Mouse (Mus musculus): ENCODE results near the gene Gal3st3. TPM values are rescaled to one million over a fixed set of nuclear protein-coding genes. Genes with fewer than 3 reads are reported as not detected.

The Gal3st3 gene
- polyA plus RNA-seq (2014; fragmentation: Nextera tagmentation; extraction: Ambion mirVana): 17.2 and 18.9 TPM in 2 replicates

DNA sequence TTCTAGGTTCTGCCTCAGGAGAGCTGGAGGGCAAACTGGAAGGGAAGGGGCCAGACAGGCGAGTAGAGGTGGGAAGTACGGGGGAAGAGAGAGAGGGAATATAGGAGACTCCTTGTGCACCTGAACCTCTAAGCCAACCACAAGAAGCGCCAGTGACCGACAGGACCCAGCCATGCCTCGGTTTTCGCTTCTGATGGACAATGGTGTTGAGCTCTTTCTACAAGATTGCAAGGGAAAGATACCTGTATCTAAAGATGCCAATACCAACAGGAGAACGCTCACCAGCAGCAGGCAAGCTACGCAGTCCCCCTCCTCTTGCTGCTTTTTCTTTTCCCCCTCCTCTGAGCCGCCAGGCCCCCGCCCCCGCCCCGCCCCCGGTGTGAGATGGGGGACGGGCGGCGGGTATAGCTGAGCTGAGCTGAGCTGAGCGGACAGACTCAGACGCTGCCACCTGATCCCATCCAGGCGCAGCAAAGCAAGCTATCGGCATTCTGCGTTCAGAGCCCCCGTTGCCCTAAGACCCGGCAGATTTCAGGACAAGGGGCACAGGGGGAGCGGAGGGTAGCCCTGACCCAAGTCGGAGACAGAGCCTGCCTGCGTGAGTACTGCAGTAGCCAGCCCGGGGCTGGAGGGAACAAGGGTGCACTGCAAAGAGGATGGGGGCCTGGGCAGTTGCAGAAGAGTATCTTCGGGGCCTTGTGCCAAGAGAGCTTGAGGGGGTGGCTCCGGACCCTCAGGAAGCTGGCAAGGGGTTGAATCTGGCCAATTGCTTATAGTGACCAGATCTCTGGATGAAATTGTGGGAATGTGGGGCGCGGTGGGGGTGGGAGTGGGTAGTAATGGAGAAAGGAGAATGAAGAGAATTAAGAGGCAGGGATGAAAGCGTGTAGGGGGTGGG, at the start of gene Gal3st3:
Gene Gal3st3, plus strand, starts transcription at position 429 of the 898 bp plus-strand sequence.
- H3K9ac ChIP-seq (ENCODE audit: low read length): peak within 1 kb of the TSS; percentile 62
- no peaks in the 10 kb centered on the region for H3K27me3 ChIP-seq (ENCODE audit: control insufficient read depth, insufficient read depth, low read length)
- no peaks in the 10 kb centered on the region for H3K9me3 ChIP-seq (ENCODE audit: control insufficient read depth, low read length)
- no peaks in the 10 kb centered on the region; the same call in 1 of the 2 replicates for H3K36me3 ChIP-seq (ENCODE audit: control insufficient read depth, insufficient read depth, low read length)
- 5% methylated on average over 31 of the region's 32 CpGs for WGBS
- peak within 1 kb of the TSS; percentile 51 for H3K4me2 ChIP-seq (ENCODE audit: low read depth, low read length, severe bottlenecking)
- H3K4me1 ChIP-seq (replicated peaks; ENCODE audit: control insufficient read depth, insufficient read depth, low read length): peaks cover 8% of the 10 kb centered on the region
- ATAC-seq (replicated peaks; ENCODE audit: low FRiP score) (peak; percentile 57), DNase-seq (ENCODE audit: low spot score) (peak; percentile 83)
- H3K27ac ChIP-seq (ENCODE audit: low read depth, low read length): 0 out of 2 replicates have a peak within 1 kb of the TSS, but pooled peaks have one; percentile 65
- H3K4me3 ChIP-seq (ENCODE audit: low read depth, low read length): peak within 1 kb of the TSS; percentile 36

DNA sequence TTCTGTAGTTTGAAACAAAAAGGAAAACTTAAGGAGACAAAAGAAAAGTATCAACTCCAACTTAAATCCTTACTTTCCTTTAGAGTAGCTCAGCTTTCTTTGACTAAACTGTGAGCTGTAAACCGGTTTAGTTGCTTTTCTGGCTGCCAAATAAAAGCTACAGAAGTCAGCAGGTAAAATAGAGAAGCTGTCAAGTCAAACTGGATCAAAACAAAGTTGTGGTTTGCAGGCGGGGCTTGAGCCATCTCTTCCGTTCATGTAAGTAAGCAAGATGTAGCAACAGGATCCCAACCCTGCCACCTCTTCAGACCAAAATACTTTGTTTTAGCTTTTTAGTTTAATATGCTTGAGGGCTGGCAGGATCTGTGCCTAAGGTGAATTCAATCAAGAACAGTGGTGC, 41.0 kb upstream of the Gal3st3 start:
- Histone ChIP-seq H3K4me3 (ENCODE audit: low read depth, low read length) (no peak overlapping the region), H3K36me3 (ENCODE audit: control insufficient read depth, insufficient read depth, low read length) (no peaks in the 10 kb centered on the region), H3K27ac (ENCODE audit: low read depth, low read length) (no peak overlapping the region), H3K9me3 (ENCODE audit: control insufficient read depth, low read length) (no peaks in the 10 kb centered on the region), H3K4me1 (replicated peaks; ENCODE audit: control insufficient read depth, insufficient read depth, low read length) (no peaks in the 10 kb centered on the region), H3K27me3 (ENCODE audit: control insufficient read depth, insufficient read depth, low read length) (no peaks in the 10 kb centered on the region), H3K4me2 (ENCODE audit: low read depth, low read length, severe bottlenecking) (no peak overlapping the region), H3K9ac (ENCODE audit: low read length) (no peak overlapping the region)
- 65% methylated on average over 3 of the region's 3 CpGs for WGBS
- DNase-seq (ENCODE audit: low spot score) (no peak), ATAC-seq (replicated peaks; ENCODE audit: low FRiP score) (no peak)

DNA sequence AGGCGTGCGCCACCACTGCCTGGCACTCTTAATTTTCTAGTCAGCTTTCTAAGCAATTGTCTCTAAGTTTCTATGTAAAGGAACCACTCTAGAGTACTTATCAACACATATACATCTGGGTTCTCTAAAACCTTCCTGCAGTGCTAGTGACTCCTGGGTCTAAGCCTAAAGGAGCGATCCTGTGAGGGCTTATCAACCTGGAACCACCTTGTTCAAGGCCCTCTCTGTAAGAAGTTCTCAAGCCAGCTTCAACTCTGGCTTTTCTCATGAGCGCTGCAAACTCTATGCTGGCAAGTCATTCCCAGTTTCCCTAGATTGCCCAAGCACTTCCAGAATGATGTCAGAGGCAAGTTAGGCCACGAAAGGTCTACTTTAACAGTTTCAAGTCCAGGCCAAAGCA, 31.1 kb upstream of the Gal3st3 start:
- H3K9ac ChIP-seq (ENCODE audit: low read length): no peak overlapping the region
- no peaks in the 10 kb centered on the region for H3K9me3 ChIP-seq (ENCODE audit: control insufficient read depth, low read length)
- H3K4me3 ChIP-seq (ENCODE audit: low read depth, low read length): no peak overlapping the region
- no peaks in the 10 kb centered on the region for H3K36me3 ChIP-seq (ENCODE audit: control insufficient read depth, insufficient read depth, low read length)
- WGBS: 94% methylated on average over 5 of the region's 5 CpGs
- H3K27ac ChIP-seq (ENCODE audit: low read depth, low read length): no peak overlapping the region
- H3K4me2 ChIP-seq (ENCODE audit: low read depth, low read length, severe bottlenecking): no peak overlapping the region
- DNase-seq (ENCODE audit: low spot score) (no peak), ATAC-seq (replicated peaks; ENCODE audit: low FRiP score) (no peak)
- H3K27me3 ChIP-seq (ENCODE audit: control insufficient read depth, insufficient read depth, low read length): no peaks in the 10 kb centered on the region
- H3K4me1 ChIP-seq (replicated peaks; ENCODE audit: control insufficient read depth, insufficient read depth, low read length): peaks cover 4% of the 10 kb centered on the region; the same call in 1 of the 2 replicates

DNA sequence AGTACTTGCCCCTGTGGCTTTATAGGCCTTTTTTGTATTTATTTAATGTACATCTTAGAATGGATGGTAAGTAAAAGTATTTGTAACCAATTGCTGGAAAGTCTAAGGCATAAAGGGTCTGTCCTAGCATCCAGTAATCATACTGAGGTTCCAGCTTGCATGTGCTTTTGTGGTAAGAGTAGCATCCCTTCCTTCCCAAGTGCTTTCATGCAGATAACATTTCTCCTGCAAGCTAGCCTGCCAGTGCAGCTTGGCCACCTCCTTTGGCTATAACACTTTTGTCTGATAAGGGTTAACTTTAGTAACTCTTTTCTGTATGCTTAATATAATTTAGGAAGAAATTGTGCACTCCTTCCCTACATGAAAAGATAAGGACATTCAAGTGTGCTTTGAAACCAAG, 30.1 kb upstream of the Gal3st3 start:
- Histone ChIP-seq H3K4me1 (replicated peaks; ENCODE audit: control insufficient read depth, insufficient read depth, low read length) (peaks cover 5% of the 10 kb centered on the region; the same call in 1 of the 2 replicates), H3K4me2 (ENCODE audit: low read depth, low read length, severe bottlenecking) (no peak overlapping the region), H3K36me3 (ENCODE audit: control insufficient read depth, insufficient read depth, low read length) (no peaks in the 10 kb centered on the region), H3K27me3 (ENCODE audit: control insufficient read depth, insufficient read depth, low read length) (no peaks in the 10 kb centered on the region), H3K9ac (ENCODE audit: low read length) (no peak overlapping the region), H3K4me3 (ENCODE audit: low read depth, low read length) (no peak overlapping the region), H3K9me3 (ENCODE audit: control insufficient read depth, low read length) (no peaks in the 10 kb centered on the region), H3K27ac (ENCODE audit: low read depth, low read length) (no peak overlapping the region)
- ATAC-seq (replicated peaks; ENCODE audit: low FRiP score) (no peak), DNase-seq (ENCODE audit: low spot score) (no peak)

DNA sequence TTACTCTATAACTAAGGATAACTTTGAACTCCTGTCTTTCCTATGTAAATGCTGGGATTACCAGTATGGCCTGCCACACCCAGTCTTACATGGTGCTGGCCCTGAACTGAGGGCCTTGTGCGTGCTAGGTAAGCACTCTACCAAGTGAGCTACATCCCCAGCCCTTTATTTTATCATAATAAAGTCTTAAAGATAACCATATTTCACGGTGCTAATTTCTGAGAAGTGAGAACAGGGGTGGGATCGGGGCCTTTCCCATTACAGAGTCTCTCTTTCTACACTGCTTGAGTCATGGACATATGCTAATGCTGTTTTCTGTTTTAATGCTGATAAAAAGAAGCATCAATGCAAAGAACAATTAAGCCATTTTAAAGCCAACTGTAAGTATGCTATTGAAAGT, 29.3 kb upstream of the Gal3st3 start:
- peaks cover 5% of the 10 kb centered on the region; the same call in 1 of the 2 replicates for H3K4me1 ChIP-seq (replicated peaks; ENCODE audit: control insufficient read depth, insufficient read depth, low read length)
- no peaks in the 10 kb centered on the region for H3K9me3 ChIP-seq (ENCODE audit: control insufficient read depth, low read length)
- no peak overlapping the region for H3K4me2 ChIP-seq (ENCODE audit: low read depth, low read length, severe bottlenecking)
- no peak for ATAC-seq (replicated peaks; ENCODE audit: low FRiP score)
- H3K27ac ChIP-seq (ENCODE audit: low read depth, low read length): no peak overlapping the region
- H3K36me3 ChIP-seq (ENCODE audit: control insufficient read depth, insufficient read depth, low read length): no peaks in the 10 kb centered on the region; the same call in 1 of the 2 replicates
- no peak overlapping the region for H3K4me3 ChIP-seq (ENCODE audit: low read depth, low read length)
- H3K27me3 ChIP-seq (ENCODE audit: control insufficient read depth, insufficient read depth, low read length): no peaks in the 10 kb centered on the region
- H3K9ac ChIP-seq (ENCODE audit: low read length): no peak overlapping the region
- 91% methylated on average over 3 of the region's 3 CpGs for WGBS
- DNase-seq (ENCODE audit: low spot score): no peak

DNA sequence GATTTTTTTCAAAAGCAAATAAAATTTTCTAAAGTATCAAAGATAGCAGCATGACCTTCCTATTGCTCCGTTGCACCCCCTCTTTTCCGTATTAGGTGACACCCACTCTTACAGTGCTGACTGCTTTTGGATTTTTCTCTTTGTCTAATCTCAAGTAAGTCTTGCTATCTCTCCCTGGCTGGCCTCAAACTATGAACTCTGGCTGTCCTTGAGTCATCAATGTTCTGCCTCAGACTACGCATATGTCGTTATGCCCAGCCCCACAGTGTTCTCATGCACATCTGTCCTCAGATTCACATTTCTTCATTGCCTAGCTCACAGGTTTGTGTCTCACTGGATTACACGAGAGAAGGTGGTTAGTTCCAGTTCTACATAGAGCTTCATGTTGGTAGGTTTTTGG, 28.7 kb upstream of the Gal3st3 start:
- Histone ChIP-seq H3K4me1 (replicated peaks; ENCODE audit: control insufficient read depth, insufficient read depth, low read length) (peaks cover 5% of the 10 kb centered on the region; the same call in 1 of the 2 replicates), H3K36me3 (ENCODE audit: control insufficient read depth, insufficient read depth, low read length) (no peaks in the 10 kb centered on the region; the same call in 1 of the 2 replicates), H3K27ac (ENCODE audit: low read depth, low read length) (no peak overlapping the region), H3K27me3 (ENCODE audit: control insufficient read depth, insufficient read depth, low read length) (no peaks in the 10 kb centered on the region), H3K9ac (ENCODE audit: low read length) (no peak overlapping the region), H3K4me3 (ENCODE audit: low read depth, low read length) (no peak overlapping the region), H3K9me3 (ENCODE audit: control insufficient read depth, low read length) (no peaks in the 10 kb centered on the region), H3K4me2 (ENCODE audit: low read depth, low read length, severe bottlenecking) (no peak overlapping the region)
- DNase-seq (ENCODE audit: low spot score) (no peak), ATAC-seq (replicated peaks; ENCODE audit: low FRiP score) (no peak)
- WGBS: 86% methylated on average over 5 of the region's 5 CpGs

DNA sequence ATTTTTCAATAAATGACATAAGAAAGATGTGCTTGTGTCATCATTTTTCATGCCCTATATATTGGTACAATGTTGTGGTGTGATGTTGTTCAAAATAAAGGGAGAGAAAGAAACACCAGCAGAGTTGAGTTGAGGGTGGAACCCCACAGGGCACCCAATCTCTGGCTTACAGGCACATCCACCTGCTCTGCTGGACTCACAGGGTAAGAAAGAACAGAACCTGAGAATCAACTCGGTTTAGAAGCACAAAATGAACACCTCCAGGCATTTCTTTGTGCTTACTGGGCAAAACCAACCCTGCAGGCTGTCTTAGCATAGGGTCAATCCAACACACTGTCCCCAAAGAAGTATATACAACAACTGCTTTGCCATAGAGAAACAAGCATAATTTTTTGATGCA, 26.7 kb upstream of the Gal3st3 start:
- Histone ChIP-seq H3K4me3 (ENCODE audit: low read depth, low read length) (peak overlapping the region; percentile 90; the same call in 1 of the 2 replicates), H3K4me1 (replicated peaks; ENCODE audit: control insufficient read depth, insufficient read depth, low read length) (peaks cover 5% of the 10 kb centered on the region; the same call in 1 of the 2 replicates), H3K4me2 (ENCODE audit: low read depth, low read length, severe bottlenecking) (peak overlapping the region; percentile 96), H3K27me3 (ENCODE audit: control insufficient read depth, insufficient read depth, low read length) (no peaks in the 10 kb centered on the region), H3K36me3 (ENCODE audit: control insufficient read depth, insufficient read depth, low read length) (peaks cover 3% of the 10 kb centered on the region; the same call in 1 of the 2 replicates), H3K9ac (ENCODE audit: low read length) (no peak overlapping the region), H3K9me3 (ENCODE audit: control insufficient read depth, low read length) (no peaks in the 10 kb centered on the region), H3K27ac (ENCODE audit: low read depth, low read length) (no peak overlapping the region)
- WGBS: 30% methylated on average over 1 of the region's 1 CpGs
- ATAC-seq (replicated peaks; ENCODE audit: low FRiP score) (no peak), DNase-seq (ENCODE audit: low spot score) (no peak)

DNA sequence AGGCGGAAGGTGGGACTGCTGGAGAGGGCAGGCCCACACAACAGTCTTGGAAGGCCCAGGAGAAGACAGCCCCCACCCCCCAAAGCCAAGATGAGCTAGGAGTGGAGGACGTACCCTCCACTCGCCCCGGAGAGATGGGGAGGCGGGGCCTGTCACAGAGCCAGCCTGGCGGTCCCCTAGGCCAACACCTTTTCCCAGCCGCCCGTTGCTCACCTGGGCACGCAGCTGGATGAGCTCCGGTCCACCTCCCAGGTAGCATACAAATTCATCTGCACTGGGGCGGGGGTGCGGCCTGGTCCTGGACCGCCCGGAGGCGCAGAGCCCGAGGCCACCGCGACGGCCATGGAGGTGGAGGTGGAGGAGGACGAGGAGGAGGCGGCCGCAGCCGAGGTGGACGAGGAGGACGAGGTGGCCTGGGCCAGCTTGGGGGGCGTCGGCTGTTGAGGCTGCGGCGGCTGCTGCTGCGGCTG, 25.8 kb upstream of the Gal3st3 start:
- H3K27me3 ChIP-seq (ENCODE audit: control insufficient read depth, insufficient read depth, low read length): no peaks in the 10 kb centered on the region
- peak overlapping the region; percentile 90 for H3K4me3 ChIP-seq (ENCODE audit: low read depth, low read length)
- peak overlapping the region; percentile 89 for H3K9ac ChIP-seq (ENCODE audit: low read length)
- DNase-seq (ENCODE audit: low spot score) (no peak), ATAC-seq (replicated peaks; ENCODE audit: low FRiP score) (peak; percentile 49)
- H3K9me3 ChIP-seq (ENCODE audit: control insufficient read depth, low read length): no peaks in the 10 kb centered on the region
- H3K36me3 ChIP-seq (ENCODE audit: control insufficient read depth, insufficient read depth, low read length): peaks cover 6% of the 10 kb centered on the region; the same call in 1 of the 2 replicates
- peaks cover 5% of the 10 kb centered on the region; the same call in 1 of the 2 replicates for H3K4me1 ChIP-seq (replicated peaks; ENCODE audit: control insufficient read depth, insufficient read depth, low read length)
- H3K27ac ChIP-seq (ENCODE audit: low read depth, low read length): peak overlapping the region; percentile 75
- under 1% methylated on average over 29 of the region's 30 CpGs for WGBS
- H3K4me2 ChIP-seq (ENCODE audit: low read depth, low read length, severe bottlenecking): peak overlapping the region; percentile 96
